Mouse (Mus musculus) neural tube, embryonic 14.5 days (tissue): ENCODE data around the gene Lrr1. TPM values are rescaled to one million over a fixed set of nuclear protein-coding genes. Genes with fewer than 3 reads are reported as not detected.

Experiments
- ATAC-seq: fragments of 200-750 bp; cut with Nextera tagmentation; 2 replicates; pipeline ENCODE4 v1.8.0; 2017; ENCODE audit warnings: low read depth, mild to moderate bottlenecking, moderate TSS enrichment, moderate library complexity
- H3K27ac ChIP-seq: fragments of 300-500 bp; sonication (generic); 2 replicates; pipeline ENCODE4 v1.5.1; 2014; ENCODE audit warnings: low read depth, mild to moderate bottlenecking, control low read depth, low read length, moderate library complexity, mixed read lengths
- H3K27me3 ChIP-seq: fragments of 300-500 bp; sonication (generic); 2 replicates; pipeline ENCODE4 v1.6.1; 2014; ENCODE audit warnings: low read length; ENCODE audit not compliant: control insufficient read depth, insufficient read depth
- H3K36me3 ChIP-seq: fragments of 300-500 bp; sonication (generic); 2 replicates; pipeline ENCODE4 v1.6.1; 2014; ENCODE audit warnings: low read length, mixed read lengths; ENCODE audit not compliant: control insufficient read depth, insufficient read depth
- H3K4me1 ChIP-seq: fragments of 300-500 bp; sonication (generic); 2 replicates; pipeline ENCODE4 v1.6.1; 2014; ENCODE audit warnings: low read length; ENCODE audit not compliant: control insufficient read depth, insufficient read depth
- H3K4me2 ChIP-seq: fragments of 300-500 bp; sonication (generic); 2 replicates; pipeline ENCODE4 v1.6.1; 2014; ENCODE audit warnings: mild to moderate bottlenecking, low read depth, low read length, control low read depth
- H3K4me3 ChIP-seq: fragments of 300-500 bp; sonication (generic); 2 replicates; pipeline ENCODE4 v1.5.1; 2014; ENCODE audit warnings: low read depth, low read length, control low read depth, mixed read lengths
- H3K9ac ChIP-seq: fragments of 300-500 bp; sonication (generic); replicated peaks from 2 replicates; pipeline ENCODE4 v1.6.1; 2014; ENCODE audit warnings: low read depth, mild to moderate bottlenecking, control low read depth, low read length, mixed read lengths
- H3K9me3 ChIP-seq: fragments of 300-500 bp; sonication (generic); 2 replicates; pipeline ENCODE4 v1.6.1; 2016; ENCODE audit warnings: low read length; ENCODE audit not compliant: control insufficient read depth
- WGBS: fragments of 180-500 bp; shearing (Covaris S2); extraction: QIAGEN DNeasy Blood & Tissue Kit; methylation state at CpG from one replicate; pipeline ENCODE4 v1.1.7; 2014; 5-methylcytosine and 5-hydroxymethylcytosine counted together
- polyA plus RNA-seq: library from polyadenylated mRNA; unstranded; fragments of >200 nt; fragmentation: Nextera tagmentation; extraction: Ambion mirVana; gene quantifications from 2 replicates; pipeline ENCODE4 v1.2.1, GENCODE M21; 2014

The Lrr1 gene
- polyA plus RNA-seq, 1 experiment from 2014 or later = 1.6 TPM

DNA sequence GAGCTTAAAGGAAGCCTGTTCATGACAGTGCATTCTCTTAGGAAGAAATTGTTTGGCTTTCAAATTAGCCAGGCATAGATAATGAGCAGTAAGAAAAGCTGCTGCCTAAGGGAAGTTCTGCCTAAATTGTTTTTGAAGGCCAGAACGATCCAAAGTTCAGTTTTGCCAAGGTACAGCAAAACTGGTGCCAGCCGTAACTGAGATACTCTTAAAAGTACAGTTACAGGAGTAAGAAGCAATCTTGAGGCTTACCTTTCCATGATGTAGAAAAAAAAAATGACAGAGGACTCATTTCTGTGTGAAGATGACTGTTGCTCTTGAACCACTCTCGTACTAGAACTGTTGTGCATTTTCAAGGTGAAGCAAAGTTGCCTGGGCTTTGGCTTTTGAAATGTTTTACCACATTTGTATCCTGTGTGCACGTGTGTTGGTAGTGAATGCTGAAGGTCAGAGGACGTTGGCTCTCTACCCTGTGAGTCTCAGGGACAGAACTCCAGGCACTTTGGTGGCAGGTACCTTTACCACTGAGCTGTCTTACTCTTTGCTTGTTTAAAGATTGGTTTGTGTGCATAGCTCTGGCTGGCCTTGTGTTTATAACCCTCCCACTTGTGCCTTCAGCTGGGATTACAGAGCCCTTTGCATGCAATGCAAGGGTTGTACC lies 18.3 kb downstream of the Lrr1 start:
- Histone ChIP-seq H3K4me1 (peaks cover 15% of the 10 kb centered on the region), H3K4me3 (no peak overlapping the region), H3K9ac (no peak overlapping the region; the same call in 1 of the 2 replicates)

DNA sequence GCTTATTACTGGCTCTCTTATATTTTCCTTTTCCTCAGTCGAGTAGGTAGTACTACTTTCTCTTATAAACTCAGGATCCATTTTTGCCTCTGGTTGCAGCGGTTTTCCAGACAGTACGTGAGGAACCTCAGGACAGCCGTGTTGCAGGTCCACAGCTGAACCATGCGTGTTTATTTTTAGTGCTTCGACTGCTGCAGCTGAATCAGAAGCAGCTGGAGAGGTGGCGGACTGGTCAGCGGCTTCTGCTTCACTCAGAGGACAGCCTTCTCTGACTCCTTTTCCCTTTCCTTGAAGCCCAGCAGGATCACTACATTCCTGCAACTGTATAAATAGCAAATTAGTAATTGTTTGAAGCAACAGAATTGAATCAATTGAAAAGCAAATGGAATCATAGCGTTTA lies 21.5 kb downstream of the Lrr1 start:
- WGBS = 89% methylated on average over 9 of the region's 9 CpGs
- no peak overlapping the region for H3K27ac ChIP-seq
- no peak overlapping the region for H3K4me2 ChIP-seq
- no peaks in the 10 kb centered on the region for H3K9me3 ChIP-seq
- no peaks in the 10 kb centered on the region for H3K27me3 ChIP-seq
- H3K4me3 ChIP-seq = no peak overlapping the region
- peaks cover 10% of the 10 kb centered on the region for H3K4me1 ChIP-seq
- H3K36me3 ChIP-seq = peaks cover 3% of the 10 kb centered on the region; the same call in 1 of the 2 replicates
- no peak for ATAC-seq
- H3K9ac ChIP-seq = no peak overlapping the region

More for the DNA sequence above, 18.3 kb downstream of the Lrr1 start:
- H3K36me3 ChIP-seq = peaks cover 3% of the 10 kb centered on the region; the same call in 1 of the 2 replicates
- H3K9me3 ChIP-seq = no peaks in the 10 kb centered on the region
- no peaks in the 10 kb centered on the region for H3K27me3 ChIP-seq
- WGBS = 77% methylated on average over 5 of the region's 5 CpGs
- ATAC-seq = no peak
- H3K27ac ChIP-seq = no peak overlapping the region
- H3K4me2 ChIP-seq = peak overlapping the region; percentile 14; the same call in 1 of the 2 replicates

DNA sequence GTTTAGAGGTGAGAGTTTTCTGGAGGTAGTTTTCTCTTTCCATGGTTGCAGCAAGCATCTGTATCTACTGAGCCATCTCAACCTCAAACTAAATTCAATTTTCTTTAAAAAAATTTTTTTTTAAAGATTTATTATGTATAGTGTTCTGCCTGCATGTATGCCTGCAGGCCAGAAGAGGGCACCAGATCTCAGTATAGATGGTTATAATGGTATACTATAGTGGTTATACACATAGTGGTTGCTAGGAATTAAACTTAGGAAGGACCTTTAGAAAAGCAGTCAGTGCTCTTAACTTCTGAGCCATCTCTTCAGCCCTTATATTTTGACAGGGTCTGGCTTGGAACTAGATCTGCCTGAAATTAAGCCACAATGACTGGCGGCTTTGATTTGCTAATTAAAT lies 21.9 kb downstream of the Lrr1 start:
- Histone ChIP-seq H3K9me3 (no peaks in the 10 kb centered on the region), H3K4me3 (no peak overlapping the region), H3K36me3 (peaks cover 3% of the 10 kb centered on the region; the same call in 1 of the 2 replicates), H3K27ac (no peak overlapping the region), H3K27me3 (no peaks in the 10 kb centered on the region), H3K4me1 (peaks cover 6% of the 10 kb centered on the region), H3K9ac (no peak overlapping the region), H3K4me2 (no peak overlapping the region)
- 92% methylated on average over 1 of the region's 1 CpGs for WGBS
- no peak for ATAC-seq

DNA sequence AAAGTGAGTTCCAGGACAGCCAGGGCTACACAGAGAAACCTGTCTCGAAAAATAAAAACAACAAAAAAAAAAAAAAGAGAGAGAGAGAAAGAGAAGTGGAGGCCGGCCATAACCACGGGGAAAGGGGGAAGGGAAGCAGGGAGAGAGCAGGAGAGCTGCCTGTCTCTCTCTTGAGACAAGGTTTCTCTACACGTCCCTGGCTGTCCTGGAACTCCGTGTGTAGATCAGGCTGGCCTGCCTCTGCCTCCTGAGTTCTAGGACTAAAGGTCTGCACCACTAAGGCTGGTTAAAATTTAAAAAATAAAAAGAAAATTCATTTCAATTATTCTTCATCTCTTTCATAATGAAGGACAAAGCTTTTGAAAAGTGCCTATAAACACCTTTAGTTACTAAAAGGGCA lies 22.8 kb downstream of the Lrr1 start:
- Histone ChIP-seq H3K4me1 (peaks cover 8% of the 10 kb centered on the region; the same call in 1 of the 2 replicates), H3K27me3 (no peaks in the 10 kb centered on the region), H3K9me3 (no peaks in the 10 kb centered on the region), H3K9ac (no peak overlapping the region), H3K27ac (no peak overlapping the region), H3K4me3 (no peak overlapping the region), H3K4me2 (no peak overlapping the region), H3K36me3 (peaks cover 3% of the 10 kb centered on the region; the same call in 1 of the 2 replicates)
- 92% methylated on average over 5 of the region's 5 CpGs for WGBS
- no peak for ATAC-seq

DNA sequence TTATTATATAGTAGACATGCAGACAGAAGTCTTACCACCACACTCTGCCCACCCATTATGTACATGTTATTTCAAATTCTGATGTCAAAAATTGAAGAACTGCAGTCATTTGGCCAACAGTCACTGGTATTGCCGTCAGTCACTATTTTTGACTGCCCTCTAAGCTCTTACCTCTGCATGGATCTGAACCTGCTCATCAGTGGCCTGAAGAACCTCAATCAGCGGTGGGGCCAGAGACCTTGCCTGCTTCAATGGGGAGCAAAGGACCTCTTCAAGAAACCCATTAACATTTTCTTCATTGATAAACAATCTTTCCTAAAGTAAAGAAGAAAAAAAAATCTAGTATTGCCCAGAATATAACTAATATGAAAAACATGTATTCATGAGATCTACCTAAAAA lies 24.0 kb downstream of the Lrr1 start:
- Histone ChIP-seq H3K36me3 (peaks cover 3% of the 10 kb centered on the region; the same call in 1 of the 2 replicates), H3K4me3 (no peak overlapping the region), H3K9ac (no peak overlapping the region), H3K27me3 (no peaks in the 10 kb centered on the region), H3K4me2 (no peak overlapping the region), H3K4me1 (peaks cover 5% of the 10 kb centered on the region; the same call in 1 of the 2 replicates), H3K9me3 (no peaks in the 10 kb centered on the region), H3K27ac (no peak overlapping the region)
- no peak for ATAC-seq
- WGBS = 97% methylated on average over 2 of the region's 2 CpGs

DNA sequence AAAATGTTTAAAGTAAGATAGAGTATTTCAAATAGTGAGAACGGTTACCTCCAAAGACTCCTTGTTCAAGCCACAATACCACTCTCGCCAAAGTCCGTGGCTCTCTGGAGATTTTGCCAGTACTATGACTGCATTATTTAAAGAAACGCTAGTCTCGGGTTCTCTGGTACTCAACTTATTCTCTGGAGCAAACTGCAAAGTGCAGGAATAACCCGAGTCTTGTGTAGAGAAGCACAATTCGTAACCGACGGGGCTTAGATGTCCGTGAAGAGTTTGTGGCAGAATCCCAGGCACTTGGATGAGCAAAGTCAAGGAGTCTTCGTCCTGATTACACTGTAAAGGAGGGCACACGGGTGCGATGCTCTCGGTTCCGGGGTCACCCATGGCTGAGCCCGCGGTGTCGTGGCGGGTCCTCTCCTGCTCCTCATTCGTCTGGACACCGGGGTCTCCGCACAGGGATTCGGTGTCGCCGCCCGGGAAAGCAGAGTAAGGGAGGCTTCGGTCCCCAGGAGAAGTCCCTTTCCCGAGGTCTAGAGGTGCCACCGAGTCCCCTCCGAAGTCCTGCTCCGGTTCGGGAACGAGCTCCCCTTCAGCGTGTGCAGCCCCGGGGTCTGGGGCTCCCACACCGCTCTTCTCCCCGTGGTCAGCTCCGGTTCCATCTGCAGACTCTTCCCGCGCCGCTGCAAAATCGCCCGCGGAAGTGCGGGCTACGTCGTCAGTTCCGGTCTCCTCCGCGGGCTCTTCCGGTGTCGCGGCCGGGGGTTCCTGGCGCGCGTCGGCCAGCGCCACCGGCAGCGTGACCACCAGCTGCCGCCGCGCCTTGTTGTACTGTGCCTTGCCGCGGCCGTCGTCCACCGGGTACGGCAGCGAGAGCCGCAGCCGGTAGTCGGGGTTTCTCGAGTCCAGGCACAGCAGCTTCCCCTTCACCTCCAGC lies 28.1 kb downstream of the Lrr1 start, which contains the start of gene Gm49383:
Gene Gm49383 (minus strand): TSS at position 661 of the 934 bp plus-strand sequence.
- peak; percentile 82 for ATAC-seq
- Histone ChIP-seq H3K4me2 (peak within 1 kb of the TSS; percentile 97), H3K4me1 (peaks cover 19% of the 10 kb centered on the region; the same call in 1 of the 2 replicates), H3K4me3 (peak within 1 kb of the TSS; percentile 94), H3K27ac (peak within 1 kb of the TSS; percentile 93), H3K9me3 (no peaks in the 10 kb centered on the region), H3K36me3 (no peaks in the 10 kb centered on the region; the same call in 1 of the 2 replicates), H3K9ac (peak within 1 kb of the TSS; percentile 83), H3K27me3 (no peaks in the 10 kb centered on the region)
- whole genome bisulfite sequencing = under 1% methylated on average over 75 of the region's 75 CpGs

DNA sequence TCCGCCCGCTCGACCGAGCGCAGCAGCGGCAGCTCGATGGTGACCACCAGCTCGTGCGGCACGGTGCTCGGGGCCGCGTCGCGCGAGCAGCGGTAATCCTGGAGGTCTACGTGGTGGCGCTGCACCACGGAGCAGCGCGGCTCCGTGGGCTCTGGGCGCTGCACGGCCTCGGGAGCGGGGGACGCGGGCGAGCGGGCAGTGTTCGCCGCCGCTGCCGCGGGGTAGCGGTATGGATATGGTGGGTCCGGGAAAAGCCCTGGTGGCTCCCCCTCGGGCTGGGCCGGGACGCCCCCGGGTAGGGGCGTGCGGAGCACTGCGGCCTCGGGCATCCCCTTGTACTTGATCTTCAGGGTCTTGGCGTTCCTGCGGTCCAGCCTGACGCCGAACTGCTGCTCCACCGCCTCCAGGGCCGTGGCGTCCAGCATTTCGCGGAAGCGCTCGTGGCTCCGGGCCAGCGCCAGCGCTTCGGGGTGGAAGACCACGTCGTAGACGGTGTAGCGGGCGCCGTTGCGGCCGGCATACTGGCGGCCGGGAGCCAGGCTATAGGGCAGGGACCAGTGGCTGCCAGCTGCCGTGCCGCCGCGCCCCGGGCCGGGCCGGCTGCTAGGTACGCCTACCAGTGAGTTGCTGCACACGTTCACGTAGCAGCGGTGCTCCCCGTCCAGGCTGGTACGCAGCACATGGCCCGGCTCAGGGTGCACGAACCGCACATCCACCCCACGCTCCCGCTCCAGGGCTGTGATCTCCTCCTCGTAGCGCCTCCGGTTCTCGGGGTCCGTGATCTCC lies 29.0 kb downstream of the Lrr1 start:
- under 1% methylated on average over 86 of the region's 94 CpGs for WGBS
- peak; percentile 79 for ATAC-seq

DNA sequence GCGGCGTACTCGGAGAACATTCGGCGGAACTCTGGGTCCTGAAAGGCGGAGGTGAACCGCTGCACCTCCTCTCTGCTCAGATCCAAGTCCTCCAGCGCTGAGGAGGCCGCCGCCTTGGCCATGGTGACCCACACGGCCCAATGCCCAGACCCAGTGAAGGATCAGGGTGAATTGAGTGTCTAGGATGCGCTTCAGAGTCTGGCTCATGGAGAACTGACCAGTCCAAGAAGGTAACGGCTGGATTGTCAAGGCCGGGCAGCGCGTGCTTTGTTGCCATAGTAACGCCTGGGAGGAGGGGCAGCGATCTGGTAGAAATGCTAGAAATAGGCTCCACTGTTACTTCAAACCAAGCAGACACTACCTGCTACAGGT lies 29.5 kb downstream of the Lrr1 start, which contains the start of gene Dnaaf2:
Gene Dnaaf2 (minus strand): TSS at position 266 of the 372 bp plus-strand sequence.
- H3K9ac ChIP-seq = peak within 1 kb of the TSS; percentile 83
- H3K27ac ChIP-seq = peak within 1 kb of the TSS; percentile 93
- no peaks in the 10 kb centered on the region; the same call in 1 of the 2 replicates for H3K36me3 ChIP-seq
- H3K4me2 ChIP-seq = peak within 1 kb of the TSS; percentile 97
- H3K4me1 ChIP-seq = peaks cover 19% of the 10 kb centered on the region; the same call in 1 of the 2 replicates
- H3K27me3 ChIP-seq = no peaks in the 10 kb centered on the region
- H3K9me3 ChIP-seq = no peaks in the 10 kb centered on the region
- peak; percentile 30 for ATAC-seq
- peak within 1 kb of the TSS; percentile 94 for H3K4me3 ChIP-seq
- WGBS = 1% methylated on average over 18 of the region's 18 CpGs

More for the DNA sequence above, 29.0 kb downstream of the Lrr1 start:
- Histone ChIP-seq H3K4me3 (peak overlapping the region; percentile 94), H3K4me1 (peaks cover 19% of the 10 kb centered on the region; the same call in 1 of the 2 replicates), H3K36me3 (no peaks in the 10 kb centered on the region; the same call in 1 of the 2 replicates), H3K9me3 (no peaks in the 10 kb centered on the region), H3K27me3 (no peaks in the 10 kb centered on the region), H3K9ac (peak overlapping the region; percentile 83), H3K4me2 (peak overlapping the region; percentile 97), H3K27ac (peak overlapping the region; percentile 93)
